Mouse (Mus musculus) Muller cell, postnatal 12 days (primary cell): ENCODE data around the gene Mylk2.

Experiments used
- DNase-seq: peaks from one replicate; pipeline ENCODE4 v3.0.0-alpha.2; 2015; ENCODE audit errors: inconsistent ontology term

The Mylk2 gene

GRCm38 (mm10) chr2:152942898-152943515 is 31.9 kb downstream of the Mylk2 start:
- no peak for DNase-seq

GRCm38 (mm10) chr2:152943568-152943967 is 32.4 kb downstream of the Mylk2 start:
- DNase-seq = no peak

- no peak for DNase-seq
These were observed 32.9 kb downstream of the Mylk2 start for GRCm38 (mm10) chr2:152944013-152944412.

- no peak for DNase-seq
These were observed 35.9 kb downstream of the Mylk2 start for GRCm38 (mm10) chr2:152947098-152947497.

GRCm38 (mm10) chr2:152948438-152949020 is 37.4 kb downstream of the Mylk2 start:
- no peak for DNase-seq

GRCm38 (mm10) chr2:152950358-152951064 is 39.4 kb downstream of the Mylk2 start:
- no peak for DNase-seq

- DNase-seq = no peak
These were observed 40.1 kb downstream of the Mylk2 start, which contains the start of gene Dusp15 for GRCm38 (mm10) chr2:152951065-152951849. TSS of gene Dusp15 (minus strand) at chr2:152951698.

GRCm38 (mm10) chr2:152951850-152952720 is 40.9 kb downstream of the Mylk2 start:
- DNase-seq = peak; percentile 47

- no peak for DNase-seq
These were observed 47.0 kb downstream of the Mylk2 start for GRCm38 (mm10) chr2:152958116-152958515.

- peak; percentile 94 for DNase-seq
These were observed 51.1 kb downstream of the Mylk2 start, which contains the start of gene Ttll9 for GRCm38 (mm10) chr2:152962091-152962793. TSS of gene Ttll9 (plus strand) at chr2:152962485.

GRCm38 (mm10) chr2:152965555-152965954 is 54.4 kb downstream of the Mylk2 start:
- DNase-seq = peak; percentile 91
